Mouse (Mus musculus): ENCODE measurements around the gene Vps29.

- TF ChIP-seq POLR2A (IDR thresholded peaks at IDR 0.05; ENCODE audit: insufficient read depth, low read length): no peak
- TF ChIP-seq CTCF (IDR thresholded peaks at IDR 0.05; ENCODE audit: low read depth, low read length): no peak
Measured at GRCm38 (mm10) chr5:122345777-122346176, 8.4 kb upstream of the Vps29 start.

Measured in ES-Bruce4 (cell line).